Mouse (Mus musculus): ENCODE measurements around the gene Hsd17b14. TPM values are rescaled to one million over a fixed set of nuclear protein-coding genes. Genes with fewer than 3 reads are reported as not detected.
"Not testable (repeated sequence)": the region's sequence is repeated elsewhere in the genome, so short reads cannot be mapped to it uniquely, and the experiment has no call there.

The Hsd17b14 gene
- 4.4 TPM in 1 of 2 replicates, not detected in the other for total RNA-seq (2014; fragmentation: Nextera tagmentation)
- total RNA-seq (2017) = 0.26 and 0.41 TPM in 2 replicates

DNA sequence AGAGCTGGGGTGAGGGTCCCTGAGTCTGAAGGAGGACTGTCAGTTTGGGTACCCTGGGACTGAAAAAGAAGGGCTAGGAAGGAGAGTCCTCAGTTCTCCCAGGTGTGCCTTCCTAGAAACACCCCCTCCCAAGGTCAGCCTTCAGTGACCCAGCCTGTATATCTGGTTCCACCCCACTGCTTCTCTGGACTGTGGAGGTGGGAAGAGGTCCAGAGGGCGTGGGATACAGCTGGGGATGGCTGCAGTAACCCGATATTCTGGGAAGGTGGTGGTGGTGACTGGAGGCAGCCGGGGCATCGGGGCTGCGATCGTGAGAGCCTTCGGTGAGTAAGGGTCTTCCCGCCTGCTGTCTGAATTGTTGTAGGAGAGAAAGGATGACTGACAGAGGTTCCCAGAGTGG lies at the start of gene Hsd17b14:
Gene Hsd17b14 (plus strand): TSS at position 150 of the 400 bp plus-strand sequence.
- no peak for ATAC-seq (replicated peaks; ENCODE audit: poor library complexity, severe bottlenecking)

DNA sequence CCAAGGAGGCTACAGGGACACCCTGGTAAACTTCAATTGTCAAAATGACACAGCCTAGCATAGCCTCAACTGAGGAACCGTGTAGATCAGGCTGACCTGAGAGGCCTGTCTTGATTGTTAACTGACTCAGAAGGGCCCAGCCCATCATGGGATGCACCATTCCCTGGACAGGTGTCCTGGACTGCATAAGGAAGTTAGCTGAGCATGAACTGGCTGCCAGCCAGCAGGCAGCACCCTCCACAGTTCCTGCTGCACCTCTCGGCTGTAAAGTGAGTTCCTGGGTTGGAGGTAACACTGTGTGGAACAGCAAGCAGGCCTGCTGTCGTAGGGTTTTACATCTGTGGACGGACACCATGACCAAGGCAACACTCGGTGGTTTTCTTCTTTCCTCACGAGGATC lies 47.1 kb upstream of the Hsd17b14 start:
- no peak for ATAC-seq (replicated peaks; ENCODE audit: poor library complexity, severe bottlenecking)

DNA sequence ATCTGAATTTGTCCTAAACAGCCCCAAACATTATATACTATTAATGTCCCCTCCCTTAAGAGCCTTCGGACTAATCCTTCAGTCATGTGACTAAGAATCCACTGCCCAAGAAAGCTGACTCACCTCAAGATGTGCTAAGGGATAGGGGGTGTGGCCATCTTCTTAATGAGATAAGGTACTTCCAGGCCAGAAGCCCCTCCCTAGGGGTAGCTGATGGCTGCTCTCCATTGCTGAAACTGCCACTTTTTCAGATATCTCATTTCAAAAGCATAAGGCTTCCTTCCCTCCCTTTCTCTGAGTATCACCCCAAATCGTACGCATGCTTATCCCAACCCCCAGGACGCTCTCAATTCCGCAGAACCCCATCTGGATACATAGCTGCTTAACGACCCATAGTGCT lies 46.1 kb upstream of the Hsd17b14 start:
- peak; percentile 26 for ATAC-seq (replicated peaks; ENCODE audit: poor library complexity, severe bottlenecking)

DNA sequence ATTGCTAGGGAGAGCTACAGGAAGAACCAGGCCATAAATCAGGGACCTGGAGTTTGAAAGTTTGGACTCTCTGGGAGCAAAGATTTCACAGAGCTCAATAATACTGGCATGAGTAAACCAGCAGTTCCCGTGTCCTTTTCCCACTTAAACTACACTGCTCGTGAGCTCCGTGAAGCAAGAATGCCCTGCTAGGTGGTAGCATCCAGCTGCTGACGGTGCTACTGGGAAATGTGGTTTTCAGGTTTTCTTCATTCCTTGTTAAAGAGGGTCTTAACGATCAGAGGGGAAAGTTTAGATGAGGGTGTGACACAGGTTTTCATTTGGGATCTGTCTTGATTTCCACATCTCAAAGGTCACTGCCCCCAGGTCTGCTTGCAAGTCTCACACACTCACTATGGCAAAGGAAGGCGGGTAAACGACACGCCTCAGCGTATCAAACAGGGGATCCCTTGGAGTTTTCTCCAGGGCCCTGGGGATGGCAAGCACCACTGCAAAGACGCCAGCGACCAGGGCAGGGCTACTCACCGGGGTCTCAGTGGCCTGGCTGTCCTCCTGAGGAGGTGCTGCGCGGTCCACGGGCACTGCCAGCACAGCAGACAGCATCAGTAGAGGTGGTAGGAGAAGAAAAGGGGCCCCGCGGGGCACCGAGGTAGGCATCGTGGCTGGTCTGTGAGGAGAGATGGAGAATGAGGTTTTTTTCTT lies 45.4 kb upstream of the Hsd17b14 start:
- ATAC-seq (replicated peaks; ENCODE audit: poor library complexity, severe bottlenecking) = no peak

DNA sequence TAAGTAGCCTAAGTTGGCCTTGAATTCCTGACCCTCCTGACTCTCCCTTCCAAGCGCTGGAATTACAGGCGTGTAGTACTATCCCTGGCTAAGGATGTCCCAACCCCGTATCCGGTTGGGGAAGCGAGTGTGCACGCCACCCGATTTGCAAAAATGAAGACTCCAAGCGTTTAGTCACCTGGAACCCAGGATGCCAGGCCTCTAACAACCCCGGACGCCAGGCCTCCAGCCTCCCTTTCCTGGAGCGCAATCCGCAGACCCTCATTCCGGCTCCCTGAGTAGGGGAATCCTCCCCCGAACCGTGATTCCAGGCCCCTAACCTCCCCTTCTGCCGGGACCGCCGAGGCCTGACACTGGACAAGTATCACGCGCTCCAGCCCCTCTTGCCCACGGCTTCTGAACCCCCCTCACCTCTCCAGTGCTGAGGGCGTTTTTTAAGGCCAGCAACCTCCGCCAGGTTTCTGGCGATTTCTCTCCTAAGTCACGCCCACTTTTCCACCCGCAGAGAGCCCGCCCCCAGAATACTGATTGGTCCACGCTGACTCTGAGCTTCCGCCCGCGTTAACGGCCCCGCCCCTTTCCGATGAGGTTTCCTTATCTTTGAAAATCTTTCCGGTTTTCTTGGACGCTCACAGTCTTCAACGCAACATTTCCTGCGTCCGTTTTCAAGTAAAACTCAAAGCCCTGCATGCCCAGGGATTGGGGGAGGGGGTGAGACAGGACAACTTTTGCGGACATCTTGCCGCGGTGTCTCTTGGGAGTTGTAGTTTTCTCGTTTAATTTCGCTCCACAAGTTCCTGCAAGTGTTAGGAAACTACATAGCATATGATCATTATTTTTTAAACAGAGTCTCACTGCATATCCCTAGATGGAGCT lies 44.5 kb upstream of the Hsd17b14 start, which contains the start of gene Nucb1:
Gene Nucb1 (minus strand): TSS at position 495 of the 876 bp plus-strand sequence.
- ATAC-seq (replicated peaks; ENCODE audit: poor library complexity, severe bottlenecking) = peak; percentile 90

DNA sequence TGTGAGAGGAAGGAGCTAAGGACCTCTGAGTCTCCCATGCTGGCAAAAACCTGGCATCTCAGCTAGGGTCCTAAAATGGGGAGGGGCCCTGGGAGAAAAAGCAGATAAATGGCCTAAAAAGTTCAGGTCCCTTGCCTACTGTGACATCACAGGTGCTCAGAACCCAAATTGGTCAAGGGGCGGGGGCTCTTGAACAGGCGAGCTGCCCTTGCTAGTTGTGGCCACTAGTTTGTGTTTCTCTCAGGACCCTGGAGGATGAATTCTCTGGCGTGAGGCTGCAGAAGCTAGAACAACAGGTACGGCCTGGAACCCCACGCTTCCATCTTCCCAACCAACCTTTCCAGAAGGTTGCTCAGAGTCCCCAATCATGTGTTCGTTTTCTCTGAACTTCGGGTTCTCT lies 40.3 kb upstream of the Hsd17b14 start:
- no peak for ATAC-seq (replicated peaks; ENCODE audit: poor library complexity, severe bottlenecking)

DNA sequence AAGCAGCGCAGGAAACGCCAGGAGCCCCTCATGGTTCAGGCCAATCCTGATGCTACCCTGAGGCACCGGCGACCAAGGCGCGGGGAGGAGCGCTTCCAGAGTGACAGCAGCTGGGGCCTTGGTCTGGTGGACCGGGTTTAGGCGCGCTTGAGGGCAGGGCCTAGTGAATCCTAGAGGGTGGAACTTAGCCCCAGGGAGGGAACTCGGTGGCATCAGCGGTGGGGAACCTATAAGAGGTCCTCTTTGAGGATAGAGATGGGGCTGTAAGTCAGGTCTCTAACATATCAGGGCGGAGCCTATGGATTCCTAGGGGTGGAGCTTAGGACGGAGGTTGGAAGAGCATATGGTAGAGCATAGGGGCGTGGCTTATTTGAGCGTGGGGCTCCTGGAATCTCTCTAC lies 39.3 kb upstream of the Hsd17b14 start:
- peak; percentile 50 for ATAC-seq (replicated peaks; ENCODE audit: poor library complexity, severe bottlenecking)

DNA sequence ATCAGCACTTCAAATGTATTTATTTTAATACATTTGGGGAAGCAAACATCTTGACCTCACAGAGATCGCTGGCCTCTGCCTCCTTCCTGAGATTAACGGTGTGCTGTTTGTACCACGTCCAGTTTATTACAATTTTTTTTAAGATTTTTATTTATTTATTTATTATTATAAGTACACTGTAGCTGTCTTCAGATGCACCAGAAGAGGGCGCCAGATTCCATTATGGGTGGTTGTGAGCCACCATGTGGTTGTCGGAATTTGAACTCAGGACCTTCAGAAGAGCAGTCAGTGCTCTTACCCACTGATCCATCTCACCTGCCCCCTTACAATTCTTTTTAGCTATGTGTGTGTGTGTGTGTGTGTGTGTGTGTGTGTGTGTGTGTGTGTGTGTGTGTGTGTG lies 37.8 kb upstream of the Hsd17b14 start:
- not testable (repeated sequence) for ATAC-seq (replicated peaks; ENCODE audit: poor library complexity, severe bottlenecking)

DNA sequence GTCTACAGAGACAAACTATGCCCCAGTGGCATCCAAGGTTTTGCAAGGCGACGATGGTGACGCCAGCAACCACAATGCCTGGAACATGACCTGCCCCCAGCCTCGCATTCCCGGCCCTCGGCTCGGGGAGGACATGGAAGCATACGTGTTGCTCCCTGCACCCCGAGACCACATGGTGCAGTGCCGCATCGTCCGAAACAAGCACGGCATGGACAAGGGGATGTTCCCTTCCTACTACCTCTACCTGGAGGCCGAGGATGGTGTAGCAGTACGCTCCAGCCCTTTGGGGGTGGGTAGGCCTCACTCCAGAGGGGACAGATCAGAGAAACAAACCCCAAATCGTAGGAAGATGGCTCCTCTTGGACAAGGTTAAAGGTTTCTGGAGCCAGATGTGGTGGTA lies 36.1 kb upstream of the Hsd17b14 start:
- ATAC-seq (replicated peaks; ENCODE audit: poor library complexity, severe bottlenecking) = no peak

DNA sequence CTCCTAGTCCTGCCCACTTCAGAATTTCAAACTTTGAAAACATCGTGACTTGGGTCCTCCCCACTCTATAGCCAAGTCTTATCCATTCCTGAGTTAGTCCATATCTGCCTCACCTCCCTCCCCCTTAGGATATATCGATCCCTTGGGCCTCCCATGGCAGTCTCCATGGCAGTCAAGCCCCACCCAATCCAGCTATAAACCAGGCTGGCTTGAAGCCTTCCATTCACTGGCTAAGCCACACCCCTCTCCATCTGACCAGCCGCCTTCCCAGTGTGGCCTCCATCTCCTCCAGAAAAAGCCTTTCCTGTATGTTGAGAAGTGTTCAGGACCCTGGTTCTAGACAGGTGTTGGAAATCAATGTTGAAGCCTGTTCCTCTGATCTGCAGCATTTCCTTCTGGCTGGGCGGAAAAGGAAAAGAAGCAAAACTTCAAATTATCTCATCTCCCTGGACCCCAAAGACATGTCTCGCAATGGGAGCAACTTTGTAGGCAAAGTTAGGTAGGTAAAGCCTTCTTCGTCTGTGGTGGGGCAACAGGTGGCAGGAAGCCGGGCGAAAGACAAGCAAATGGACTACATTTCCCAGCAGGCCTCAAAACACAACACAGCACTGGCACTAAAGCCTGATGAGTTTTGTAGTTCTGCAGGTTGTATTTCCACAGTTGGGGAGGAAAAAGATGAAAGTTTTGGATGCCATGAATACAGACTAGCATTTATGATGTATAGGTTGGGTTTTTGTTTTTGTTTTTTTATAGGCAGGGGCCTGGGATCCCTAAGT lies 35.2 kb upstream of the Hsd17b14 start:
- no peak for ATAC-seq (replicated peaks; ENCODE audit: poor library complexity, severe bottlenecking)

DNA sequence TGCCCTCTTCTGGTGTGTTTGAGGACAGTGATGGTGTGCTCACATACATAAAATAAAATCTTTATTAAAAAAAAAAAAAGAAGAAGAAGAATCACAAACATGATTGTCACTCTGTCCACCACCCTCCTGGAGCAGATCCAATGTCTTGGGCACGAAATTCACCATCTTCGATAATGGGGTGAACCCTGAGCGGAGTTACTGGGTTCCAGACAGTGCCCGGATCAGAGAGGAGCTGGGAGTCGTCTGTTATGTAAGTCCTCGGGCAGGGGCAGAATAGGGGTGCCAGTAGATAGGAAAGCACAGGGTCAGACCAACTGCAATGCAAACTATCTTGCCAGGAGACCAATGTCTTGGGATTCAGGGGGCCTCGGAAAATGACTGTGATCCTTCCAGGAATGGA lies 34.1 kb upstream of the Hsd17b14 start:
- ATAC-seq (replicated peaks; ENCODE audit: poor library complexity, severe bottlenecking) = no peak

DNA sequence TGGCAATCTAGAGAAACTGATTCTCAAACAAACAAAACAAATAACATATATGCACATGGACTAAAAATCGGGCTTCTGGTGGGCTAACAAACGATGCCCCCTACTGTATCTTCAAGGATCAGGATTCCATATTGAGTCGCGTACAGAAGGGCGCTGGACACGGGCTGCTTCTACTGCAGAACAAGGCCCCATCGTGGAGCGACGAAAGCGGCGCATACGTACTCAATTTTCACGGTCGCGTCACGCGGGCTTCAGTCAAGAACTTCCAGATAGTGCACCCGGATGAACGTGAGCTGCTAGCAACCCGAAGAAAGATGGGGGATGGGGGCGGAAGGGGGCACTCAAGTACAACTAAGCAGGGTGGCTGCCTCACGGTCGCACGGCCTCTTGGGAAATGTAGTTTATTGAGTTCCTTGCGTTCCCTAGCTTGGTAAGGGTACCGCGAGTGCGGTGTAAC lies 32.9 kb upstream of the Hsd17b14 start:
- ATAC-seq (replicated peaks; ENCODE audit: poor library complexity, severe bottlenecking) = peak; percentile 57

DNA sequence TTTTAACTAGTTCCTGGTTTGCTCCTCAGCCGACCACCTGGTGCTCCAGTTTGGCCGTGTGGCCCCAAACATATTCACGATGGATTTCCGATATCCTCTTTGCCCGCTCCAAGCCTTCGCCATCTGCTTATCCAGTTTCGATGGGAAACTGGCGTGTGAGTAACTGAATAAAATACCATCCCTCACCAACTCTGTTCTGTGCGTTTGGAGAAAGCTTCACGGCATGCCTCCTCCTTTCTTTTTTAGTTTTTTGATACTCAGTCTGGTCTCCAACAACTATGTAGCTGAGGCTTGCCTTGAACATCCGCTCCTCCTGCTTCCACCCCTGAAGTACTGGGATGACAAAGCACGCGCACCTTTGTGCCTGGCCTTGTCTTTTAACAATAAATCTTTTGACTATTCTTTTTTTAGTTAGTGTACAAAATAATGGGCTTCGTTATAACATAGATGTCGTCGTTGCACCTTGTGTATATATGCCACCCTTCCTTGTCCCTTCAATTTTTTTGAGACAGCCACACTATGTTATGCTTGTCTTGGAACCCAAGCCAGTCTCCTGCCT lies 32.4 kb upstream of the Hsd17b14 start:
- ATAC-seq (replicated peaks; ENCODE audit: poor library complexity, severe bottlenecking) = no peak

DNA sequence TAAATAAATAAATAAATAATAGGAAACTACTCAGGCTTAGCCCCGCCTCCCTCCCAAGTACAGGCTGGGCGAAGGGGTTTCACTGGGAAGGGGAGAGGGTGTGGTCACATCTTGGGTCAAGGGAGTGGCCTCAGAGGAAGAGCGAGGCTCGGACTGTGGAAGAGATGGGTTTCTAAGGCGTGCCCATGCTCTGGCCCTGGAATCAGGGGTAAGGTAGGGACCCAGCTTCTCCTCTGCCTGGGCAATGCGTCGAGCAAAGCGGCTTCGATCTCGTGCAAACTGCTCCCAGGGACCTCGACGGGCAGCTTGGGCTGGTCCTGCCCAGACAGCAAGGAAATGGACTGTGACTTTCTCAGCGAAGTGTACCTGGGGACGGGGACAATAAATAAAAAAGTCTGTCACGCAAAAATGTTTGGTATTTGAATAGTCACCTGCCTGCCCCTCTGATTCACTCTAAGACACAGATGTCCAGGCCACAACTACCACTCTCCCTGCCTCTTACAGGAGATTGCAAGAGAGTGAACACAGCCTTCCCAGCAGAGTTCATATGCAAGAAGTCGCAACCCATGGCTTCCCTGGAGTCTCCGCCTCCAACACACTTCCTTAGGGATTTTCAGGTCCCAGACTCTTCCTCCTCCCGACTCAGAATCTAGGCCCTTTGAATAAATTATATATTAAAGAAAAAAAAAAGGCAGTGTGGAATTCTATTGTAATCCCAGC lies 31.6 kb upstream of the Hsd17b14 start:
- ATAC-seq (replicated peaks; ENCODE audit: poor library complexity, severe bottlenecking) = no peak

DNA sequence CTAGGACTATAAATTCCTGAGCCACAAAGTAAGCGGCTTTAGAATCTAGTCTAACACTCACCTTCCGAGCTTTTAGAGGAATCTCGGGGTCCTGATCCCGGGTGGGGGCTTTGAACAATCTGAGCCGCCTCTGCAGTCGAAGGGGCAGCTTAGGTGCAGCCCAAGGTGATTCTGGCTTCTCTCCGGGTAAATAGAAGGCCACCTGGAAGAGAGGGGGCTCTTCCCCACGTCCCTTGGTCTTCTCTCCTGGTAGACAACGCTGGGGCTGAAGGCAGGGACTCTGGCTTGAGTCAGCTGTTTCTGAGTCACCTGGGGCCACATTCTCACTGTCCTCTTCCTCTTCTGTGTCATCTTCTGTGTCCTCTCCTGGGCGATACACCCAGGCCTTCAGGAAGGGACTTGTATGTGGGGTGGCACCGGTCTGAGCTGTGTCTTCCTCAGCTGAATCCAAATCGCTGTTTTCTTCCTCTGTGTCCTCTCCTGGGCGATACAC lies 31.0 kb upstream of the Hsd17b14 start:
- no peak for ATAC-seq (replicated peaks; ENCODE audit: poor library complexity, severe bottlenecking)

DNA sequence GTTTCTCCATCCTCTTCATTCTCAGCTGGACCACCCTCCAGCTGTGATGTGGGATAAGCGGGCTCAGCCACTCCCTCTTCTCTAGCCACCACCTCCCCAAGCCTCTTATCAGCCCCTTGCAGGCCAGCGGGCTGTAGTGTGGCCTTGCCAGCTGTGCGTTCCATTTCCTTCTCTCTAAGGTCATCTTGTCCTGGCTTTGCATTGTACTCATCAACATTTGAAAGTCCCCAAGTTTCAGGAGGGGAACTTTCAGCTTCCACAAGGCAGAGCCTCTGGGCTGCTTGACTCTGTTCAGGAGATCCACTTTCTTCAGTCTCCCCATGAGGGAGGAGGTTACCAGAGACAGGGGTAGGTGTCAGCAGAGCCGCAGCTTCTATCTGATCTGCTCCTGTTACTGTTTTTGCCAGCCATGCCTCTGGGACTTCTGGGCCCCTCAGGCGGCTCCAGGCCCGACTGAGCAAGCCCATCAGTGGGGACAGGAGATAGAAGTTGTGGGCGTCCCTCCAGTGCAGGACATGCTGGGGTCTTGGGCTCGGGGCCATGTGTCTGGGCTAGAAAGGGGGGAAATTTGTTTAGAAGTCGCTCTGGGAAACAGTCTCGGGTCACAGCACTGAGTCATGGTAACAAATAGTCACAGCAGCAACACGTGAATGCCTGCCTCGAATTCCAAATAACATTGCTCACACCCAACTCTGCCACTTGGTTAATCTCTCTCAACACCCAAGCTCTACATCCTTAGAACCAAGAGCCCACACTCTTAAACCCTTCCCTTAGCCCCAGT lies 29.7 kb upstream of the Hsd17b14 start:
- ATAC-seq (replicated peaks; ENCODE audit: poor library complexity, severe bottlenecking) = peak; percentile 11

DNA sequence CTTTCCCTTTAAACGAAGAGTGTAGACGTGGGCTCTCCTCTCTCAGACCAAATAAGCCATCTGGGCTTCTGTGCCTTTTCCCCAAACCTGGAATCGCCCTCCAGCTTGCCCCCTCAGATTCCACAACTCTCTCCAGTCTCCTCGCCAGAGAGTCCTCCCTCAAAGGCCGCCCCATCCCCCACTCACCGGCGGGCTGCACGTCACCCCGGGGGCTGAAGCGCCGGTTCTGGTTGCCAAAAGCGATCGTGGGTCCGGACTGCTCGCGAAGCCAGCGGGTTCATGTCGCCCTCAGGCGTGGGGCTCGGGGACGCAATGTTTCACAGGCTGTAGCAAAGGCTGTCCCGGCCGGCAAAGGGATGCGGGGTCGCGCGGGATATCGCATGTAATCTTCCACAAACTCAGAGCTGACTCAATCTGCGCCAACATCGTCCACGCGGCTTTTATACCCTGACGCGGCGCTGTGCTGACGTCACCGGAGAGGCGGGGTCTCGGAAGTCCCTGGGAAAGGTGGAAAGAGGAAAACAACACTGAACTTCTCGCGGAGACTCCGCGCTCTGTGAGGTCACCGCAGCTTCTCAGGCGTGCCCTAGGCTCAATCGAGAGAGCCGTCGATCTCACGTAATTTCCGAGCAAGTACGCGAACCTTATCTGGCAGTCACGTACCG lies 28.8 kb upstream of the Hsd17b14 start, which contains the start of the genes Ppp1r15a and Plekha4:
Gene Ppp1r15a (minus strand): TSS at position 460 of the 665 bp plus-strand sequence.
Gene Plekha4 (plus strand): TSS at position 522 of the 665 bp plus-strand sequence.
- ATAC-seq (replicated peaks; ENCODE audit: poor library complexity, severe bottlenecking) = peak; percentile 72
